Mouse (Mus musculus) cerebellum, adult 8-10 months (tissue): ENCODE measurements around the gene Dlx2.

ENCODE experiments used
- DNase-seq: peaks from one replicate; pipeline ENCODE4 v3.0.0; 2022

Dlx2 gene

DNA sequence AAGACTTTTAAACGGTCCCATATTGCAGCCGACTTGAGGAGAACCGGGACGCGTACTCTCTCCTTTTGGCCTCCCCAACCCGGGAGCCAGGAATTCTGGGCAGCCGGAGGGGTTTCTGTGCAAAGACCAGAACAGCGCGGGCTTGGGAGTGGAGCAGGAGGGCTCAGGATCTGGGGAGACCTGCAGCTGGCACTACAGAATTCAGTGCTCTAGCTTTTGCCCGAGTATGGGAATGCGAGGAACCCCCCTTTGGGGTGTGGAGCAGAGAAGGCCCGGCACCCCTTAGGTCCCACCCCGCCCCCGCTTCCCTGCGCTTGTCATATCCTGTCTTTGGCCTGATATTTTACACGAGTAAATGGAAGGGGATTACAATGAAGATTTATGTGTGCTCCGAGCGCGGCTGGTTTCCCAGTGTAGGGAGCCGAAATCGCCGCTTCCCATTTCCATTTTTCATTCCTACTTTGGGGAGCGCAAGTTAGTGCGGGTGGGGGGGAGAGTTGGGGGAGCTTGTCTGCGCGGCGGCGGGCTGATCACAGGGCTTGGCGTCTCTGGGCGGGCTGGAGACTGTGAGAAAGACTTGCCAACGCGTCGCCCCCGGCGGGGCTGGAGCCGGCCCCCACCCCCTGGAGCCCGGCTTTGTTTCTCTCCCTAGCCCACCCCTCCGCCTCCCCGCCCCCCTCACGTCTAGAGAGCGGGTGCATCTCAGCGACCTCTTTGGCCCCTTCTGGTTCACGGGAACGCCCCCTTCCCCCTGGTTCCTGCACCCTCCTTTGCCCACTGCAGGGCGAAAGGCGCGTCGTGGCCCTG, 5.7 kb downstream of the Dlx2 start:
- no peak for DNase-seq

DNA sequence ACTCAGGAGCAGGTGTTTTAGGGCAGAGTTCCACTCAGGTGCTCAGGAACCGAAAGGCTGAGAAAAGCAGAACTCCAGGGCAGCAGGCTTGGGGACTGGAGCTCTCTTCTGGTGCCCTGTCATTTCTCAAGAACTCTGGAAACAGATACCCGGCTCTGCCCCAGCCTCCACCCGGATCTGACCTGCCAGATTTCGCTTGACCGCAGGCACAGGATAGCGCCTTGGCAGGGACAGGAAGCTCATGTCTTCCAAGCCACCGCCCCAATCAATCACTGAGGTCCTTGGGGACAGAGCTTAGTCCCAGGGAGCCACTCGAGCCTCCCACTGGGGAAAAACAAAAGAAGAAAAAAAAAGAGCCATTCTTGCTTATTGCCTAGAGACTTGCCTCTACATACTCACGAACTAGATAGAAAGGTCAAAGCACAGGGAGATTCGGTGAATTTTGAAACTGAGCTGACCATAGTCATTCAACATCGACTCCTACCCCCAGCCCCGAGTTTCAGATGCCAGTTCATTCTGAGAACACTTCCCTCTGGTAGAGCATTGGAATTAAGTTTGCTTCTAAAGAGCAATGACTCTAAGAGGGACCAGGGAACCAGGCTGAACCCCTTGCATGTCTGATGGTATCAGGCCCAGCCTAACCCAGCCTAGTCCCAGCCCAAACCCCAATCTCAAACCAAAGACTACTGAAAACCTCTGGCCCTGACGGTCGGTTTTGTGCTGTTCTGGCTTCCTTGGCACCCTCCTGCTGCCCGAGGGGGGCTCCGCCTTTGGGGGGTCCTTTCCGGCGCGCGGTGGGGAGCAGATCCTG, 12.1 kb downstream of the Dlx2 start:
- no peak for DNase-seq

- no peak for DNase-seq
These were observed 13.5 kb downstream of the Dlx2 start for GRCm38 (mm10) chr2:71533094-71533493.

GRCm38 (mm10) chr2:71531990-71532970, 14.3 kb downstream of the Dlx2 start:
- no peak for DNase-seq

GRCm38 (mm10) chr2:71531124-71531590, 15.4 kb downstream of the Dlx2 start:
- DNase-seq = no peak

DNA sequence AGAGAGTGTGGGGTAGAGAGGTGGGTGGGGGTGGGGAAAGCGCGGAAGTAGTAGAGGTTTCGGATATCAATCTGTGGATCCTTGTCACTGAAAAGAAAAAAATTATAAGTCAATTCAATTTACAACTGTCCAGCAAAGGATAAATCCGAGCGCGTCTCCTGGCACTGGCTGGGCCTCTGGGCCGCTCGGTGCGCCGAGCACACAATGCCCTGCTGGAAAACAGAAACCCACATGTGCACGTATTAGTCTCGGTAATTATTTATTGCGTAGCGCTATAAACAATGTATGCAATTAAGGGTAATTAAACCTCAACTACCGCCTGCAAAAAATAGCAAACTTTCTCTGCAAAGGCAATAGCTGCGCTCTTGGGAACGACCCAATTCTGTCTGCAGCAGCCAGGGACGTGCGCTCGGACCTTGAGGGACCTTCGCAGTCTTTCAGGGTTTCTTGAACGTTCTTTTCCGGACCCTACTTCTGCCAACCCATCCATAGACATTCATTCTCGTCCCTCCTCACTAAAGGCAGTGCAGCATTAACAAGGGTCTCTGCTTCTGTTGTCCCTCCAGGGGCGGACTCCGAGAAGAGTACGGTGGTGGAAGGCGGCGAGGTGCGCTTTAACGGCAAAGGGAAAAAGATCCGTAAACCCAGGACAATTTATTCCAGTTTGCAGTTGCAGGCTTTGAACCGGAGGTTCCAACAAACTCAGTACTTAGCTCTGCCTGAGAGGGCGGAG, 16.0 kb downstream of the Dlx2 start:
- DNase-seq = no peak

DNA sequence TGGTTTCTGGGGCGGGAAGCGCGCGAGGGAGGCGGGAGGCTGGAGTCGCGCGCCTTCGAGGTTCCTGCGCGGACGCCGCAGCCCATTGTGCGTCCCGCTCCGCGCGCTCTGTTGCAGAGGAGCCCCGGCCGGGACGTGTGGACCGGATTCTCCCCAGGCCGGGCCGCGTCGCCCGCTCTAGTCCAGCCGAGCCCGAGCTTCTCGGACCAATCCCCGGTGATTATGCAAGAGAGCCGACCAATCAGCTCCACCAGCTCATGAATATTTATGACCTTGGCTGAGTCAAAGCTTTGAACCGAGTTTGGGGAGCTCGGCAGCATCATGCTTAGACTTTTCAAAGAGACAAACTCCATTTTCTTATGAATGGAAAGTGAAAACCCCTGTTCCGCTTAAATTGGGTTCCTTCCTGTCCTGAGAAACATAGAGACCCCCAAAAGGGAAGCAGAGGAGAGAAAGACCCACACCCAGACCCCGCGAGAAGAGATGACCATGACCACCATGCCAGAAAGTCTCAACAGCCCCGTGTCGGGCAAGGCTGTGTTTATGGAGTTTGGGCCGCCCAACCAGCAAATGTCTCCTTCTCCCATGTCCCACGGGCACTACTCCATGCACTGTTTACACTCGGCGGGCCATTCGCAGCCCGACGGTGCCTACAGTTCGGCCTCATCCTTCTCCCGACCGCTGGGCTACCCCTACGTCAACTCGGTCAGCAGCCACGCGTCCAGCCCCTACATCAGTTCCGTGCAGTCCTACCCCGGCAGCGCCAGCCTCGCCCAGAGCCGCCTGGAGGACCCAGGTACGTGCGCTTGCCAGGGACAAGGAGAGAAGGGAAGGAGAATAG, 16.8 kb downstream of the Dlx2 start:
- no peak for DNase-seq

DNA sequence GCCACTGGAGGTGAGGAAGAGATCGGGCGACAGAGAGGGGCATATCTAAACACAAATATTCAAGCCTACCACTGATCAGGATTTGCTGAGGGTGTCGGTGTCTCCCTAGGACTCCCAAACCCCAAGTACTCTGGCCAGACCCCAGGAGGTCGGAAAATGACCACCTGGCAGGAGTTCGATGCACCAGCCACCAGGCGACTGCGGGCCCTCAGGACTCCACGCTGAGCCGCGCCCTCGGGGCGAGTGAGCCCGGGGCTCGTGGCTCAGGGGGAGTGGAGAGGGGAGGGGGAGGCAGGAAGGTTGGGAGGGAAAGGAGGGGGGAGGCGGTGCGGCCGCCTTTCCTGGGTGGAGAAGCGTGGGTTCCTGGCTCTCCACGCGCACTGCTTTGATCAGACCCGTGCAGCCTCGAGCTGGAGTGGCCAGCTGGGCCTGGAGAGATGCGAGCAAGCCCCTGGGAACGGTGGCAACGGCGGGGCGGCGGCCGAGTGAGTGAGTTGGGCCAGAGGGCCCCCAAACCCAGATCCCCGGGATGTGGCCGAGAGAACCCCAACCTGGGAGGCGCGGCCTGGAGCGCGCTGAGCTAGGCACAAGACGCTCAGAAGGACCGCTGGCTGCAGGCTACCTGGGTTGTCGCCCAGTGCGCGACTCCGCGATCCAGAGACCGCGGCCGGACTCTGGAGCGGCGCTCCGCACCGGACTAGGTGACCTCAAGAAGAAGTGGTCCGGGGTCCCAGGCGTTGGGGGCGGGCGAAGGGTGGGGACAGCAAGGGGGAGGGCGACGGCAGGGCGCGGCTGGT, 17.6 kb downstream of the Dlx2 start:
- no peak for DNase-seq

GRCm38 (mm10) chr2:71528014-71528713, 18.4 kb downstream of the Dlx2 start, which contains the start of gene Dlx1:
TSS of gene Dlx1 (plus strand) at chr2:71528113.
- no peak for DNase-seq

- no peak for DNase-seq
These were observed 19.1 kb downstream of the Dlx2 start for GRCm38 (mm10) chr2:71527323-71528013.

GRCm38 (mm10) chr2:71526595-71527322, 19.8 kb downstream of the Dlx2 start:
- DNase-seq = no peak

DNA sequence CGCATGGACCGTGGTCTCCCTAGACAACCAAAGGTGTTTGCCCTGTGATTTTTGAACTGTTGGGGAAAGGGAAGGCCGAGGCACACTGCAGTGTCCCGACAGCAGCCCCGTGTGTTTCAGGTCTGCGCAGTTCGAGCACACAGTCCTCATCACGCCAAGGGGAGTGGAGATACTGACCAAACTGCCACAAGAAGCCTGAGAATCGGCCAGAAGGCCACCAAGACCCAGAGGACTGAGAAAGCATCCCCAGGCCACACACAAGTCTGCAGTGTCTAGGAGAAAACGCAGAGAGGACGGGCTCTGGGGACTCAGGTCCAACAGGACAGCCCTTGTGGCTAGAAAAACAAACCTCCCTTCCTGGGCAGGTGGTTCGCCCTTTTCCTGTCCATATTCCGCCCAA, 21.8 kb downstream of the Dlx2 start:
- no peak for DNase-seq

DNA sequence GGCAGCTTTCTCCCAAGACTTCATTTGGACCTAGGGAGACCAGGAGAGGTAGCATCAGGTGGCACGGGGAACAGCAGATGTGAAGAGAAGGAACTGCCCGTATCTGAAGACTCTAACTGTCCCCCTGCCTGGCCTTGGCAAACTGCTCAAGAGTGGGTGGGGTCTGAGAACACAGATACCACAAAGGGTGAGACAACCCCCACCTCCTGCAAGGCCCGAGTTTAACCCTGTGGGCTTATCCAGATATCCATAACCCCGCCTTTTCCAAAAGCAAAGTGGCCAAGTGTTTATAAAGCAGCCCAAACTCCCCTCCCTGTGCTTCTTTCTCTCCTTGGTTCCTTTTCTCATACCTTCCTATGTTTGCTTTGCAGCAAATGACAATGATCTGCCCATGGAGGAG, 23.1 kb downstream of the Dlx2 start:
- no peak for DNase-seq

DNA sequence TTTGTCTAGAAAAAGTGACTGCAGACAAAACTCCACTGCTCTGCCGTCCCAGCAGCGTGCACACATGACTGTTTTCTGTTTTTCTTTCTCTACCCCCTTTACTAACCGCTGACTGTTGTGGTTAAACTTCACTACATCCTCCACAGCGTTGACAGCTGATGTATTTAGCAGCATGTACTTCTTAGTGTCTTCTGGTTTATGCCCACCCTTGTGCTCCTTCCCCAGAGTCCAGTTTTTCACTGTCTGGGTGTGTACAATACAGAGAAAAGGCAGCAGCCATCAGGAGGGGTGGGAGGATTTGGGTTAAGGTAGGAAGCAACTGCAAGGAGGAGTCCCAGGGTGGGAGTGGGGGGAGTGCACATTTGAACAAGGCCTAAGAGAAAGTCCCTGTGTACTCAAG, 23.7 kb downstream of the Dlx2 start:
- DNase-seq = no peak

- no peak for DNase-seq
These were observed 29.0 kb downstream of the Dlx2 start for GRCm38 (mm10) chr2:71517466-71518099.

GRCm38 (mm10) chr2:71516995-71517394, 29.6 kb downstream of the Dlx2 start:
- DNase-seq = no peak

DNA sequence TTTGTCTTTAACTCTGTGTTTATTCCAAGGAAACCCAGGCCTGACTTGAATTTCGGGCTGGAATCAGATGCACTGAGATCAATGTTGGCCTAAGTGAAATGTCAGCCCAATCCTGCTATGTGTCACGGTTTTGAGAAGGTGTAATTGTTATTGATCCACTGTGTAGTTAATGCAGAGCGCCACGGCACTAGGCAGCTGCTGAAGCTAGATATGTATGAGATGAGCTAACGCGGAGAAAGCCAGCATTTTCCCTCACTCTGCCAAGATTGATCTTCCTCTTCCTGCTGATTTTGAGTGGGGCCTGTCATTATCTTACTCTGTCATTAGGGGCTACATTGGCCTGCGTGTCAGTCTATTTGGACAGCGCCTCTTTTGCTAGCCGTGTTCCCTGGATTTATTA, 34.2 kb downstream of the Dlx2 start:
- no peak for DNase-seq

GRCm38 (mm10) chr2:71511209-71511608, 35.3 kb downstream of the Dlx2 start:
- no peak for DNase-seq
